Mouse (Mus musculus): ENCODE measurements at regions not wholly inside any gene's neighbourhood (a gene's known extent, or its start where the extent isn't known, plus 50 kb on each side); places are given as distances from the start of the nearest gene placed in this dataset.

GRCm38 (mm10) chr2:137571146-137571545 lies 454.7 kb upstream of the Jag1 start:
- DNase-seq: no peak

GRCm38 (mm10) chr2:137566619-137567018 lies 450.2 kb upstream of the Jag1 start:
- DNase-seq: no peak

DNA sequence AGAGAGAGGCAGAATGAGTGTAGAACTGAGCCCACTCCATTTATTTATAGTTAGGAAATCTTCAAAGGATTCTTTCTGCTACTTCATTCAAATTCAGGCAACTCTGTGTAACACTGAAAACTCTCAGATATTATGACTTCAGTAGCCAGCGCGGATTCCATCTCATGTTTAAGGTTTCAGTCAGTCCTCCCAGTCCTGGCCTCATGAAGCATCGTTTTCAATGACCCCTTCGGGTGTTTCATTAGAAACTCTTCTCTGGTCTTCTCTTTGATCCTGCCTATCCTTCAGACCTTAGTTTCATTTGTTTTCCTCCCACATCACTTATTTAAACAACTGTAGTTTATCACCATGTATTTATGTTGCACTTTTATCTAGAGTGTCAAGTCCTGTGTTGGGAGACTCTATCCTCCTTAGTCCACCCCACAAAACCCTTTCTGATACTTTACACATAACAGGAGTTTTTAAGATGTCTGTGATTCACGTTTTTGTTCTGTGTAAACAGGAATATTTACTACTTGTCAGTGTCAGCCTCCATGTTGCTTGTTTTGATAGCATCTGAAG lies 447.7 kb upstream of the Jag1 start:
- DNase-seq: no peak

DNA sequence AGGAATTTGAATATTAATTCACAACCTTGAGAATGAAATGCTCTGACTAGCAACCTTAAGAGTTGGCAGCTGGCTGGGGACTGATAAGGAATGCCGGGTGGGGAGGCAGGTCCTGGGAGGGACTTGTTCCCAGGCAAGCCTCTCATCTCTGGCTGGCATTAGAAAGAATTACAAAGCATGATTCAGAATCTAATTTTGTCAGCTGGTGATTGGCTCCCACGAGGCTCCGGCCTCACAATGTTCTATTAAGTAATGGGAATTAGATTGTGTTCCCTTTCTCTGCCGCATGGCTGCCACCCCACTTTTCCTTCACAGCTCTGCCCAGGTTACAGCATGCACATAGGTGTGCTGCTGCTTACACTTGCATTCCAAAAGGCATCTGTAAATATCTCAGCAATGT lies 443.9 kb upstream of the Jag1 start:
- DNase-seq: no peak

DNA sequence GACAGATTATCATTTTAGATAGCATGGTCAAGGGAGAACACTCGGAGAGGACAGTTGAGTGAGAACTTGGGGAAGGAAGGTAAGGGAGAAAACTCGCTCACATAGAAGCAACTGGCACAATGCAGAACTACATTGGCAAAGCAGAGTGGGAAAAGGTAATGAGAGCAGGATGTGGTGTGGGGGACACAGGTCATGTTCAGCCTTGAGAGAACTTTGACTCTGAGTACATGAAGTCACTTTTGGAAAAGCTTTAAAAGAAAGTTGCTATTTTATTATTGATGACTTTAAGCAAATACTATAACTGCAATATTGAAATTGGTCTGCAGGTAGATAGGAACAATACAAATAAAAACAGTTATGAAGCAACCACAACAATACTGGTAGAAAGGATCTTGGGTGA lies 437.4 kb upstream of the Jag1 start:
- DNase-seq: no peak

DNA sequence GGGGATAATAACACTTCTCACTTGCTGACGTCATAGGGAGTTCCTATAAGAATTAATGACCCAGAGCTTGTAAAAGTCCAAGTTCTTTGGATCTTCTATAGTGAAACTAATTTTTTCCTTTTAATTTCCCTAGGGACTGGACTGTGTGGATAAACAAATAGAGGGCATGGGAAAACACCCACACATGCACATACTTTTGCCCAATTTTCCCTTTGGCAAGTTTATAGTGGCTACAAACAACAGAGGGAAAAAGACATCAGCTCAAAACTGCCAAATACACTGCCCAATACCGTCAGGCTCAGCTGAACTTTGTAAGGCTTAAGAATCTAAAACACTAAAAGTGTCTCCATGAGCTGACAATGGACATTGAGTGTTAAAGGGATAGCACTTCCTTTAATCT lies 420.1 kb upstream of the Jag1 start:
- no peak for DNase-seq

DNA sequence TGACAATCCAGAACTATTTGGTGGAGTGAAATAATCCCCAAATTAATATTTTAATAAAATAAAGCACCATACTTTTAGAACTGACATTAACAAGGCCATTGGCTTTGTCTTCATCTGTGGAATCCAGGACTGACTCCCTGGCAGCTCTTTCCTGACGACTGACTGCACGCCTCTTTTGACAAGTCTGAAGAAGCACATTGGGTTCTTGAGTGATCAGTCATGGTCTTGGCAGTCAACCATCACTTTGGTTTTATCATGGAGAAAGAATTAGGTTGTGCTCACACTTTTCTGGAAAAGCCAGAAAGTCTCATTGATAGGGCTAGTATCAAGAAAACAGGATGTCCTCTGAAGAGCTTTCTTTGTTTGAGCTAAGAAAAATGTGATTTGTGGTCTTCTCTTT lies 399.8 kb upstream of the Jag1 start:
- no peak for DNase-seq

DNA sequence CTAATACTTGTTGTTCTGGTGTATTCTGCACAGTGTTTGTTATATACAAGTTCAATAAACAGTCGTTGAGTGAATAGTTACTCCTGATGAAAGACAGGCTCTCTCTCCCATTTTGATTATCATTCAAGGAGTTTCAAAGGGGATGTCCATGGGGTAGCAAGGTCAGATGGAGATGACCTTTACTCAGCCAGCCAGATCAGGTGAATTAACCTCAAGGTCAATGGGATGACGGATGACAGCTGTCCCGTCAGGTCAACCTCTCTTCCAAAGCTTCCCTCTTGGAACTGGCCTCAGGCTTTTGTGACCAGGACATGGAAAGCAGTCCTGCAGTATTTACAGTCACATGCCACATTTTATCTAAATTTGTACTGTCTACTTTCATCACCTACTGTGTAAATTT lies 398.6 kb upstream of the Jag1 start:
- no peak for DNase-seq

DNA sequence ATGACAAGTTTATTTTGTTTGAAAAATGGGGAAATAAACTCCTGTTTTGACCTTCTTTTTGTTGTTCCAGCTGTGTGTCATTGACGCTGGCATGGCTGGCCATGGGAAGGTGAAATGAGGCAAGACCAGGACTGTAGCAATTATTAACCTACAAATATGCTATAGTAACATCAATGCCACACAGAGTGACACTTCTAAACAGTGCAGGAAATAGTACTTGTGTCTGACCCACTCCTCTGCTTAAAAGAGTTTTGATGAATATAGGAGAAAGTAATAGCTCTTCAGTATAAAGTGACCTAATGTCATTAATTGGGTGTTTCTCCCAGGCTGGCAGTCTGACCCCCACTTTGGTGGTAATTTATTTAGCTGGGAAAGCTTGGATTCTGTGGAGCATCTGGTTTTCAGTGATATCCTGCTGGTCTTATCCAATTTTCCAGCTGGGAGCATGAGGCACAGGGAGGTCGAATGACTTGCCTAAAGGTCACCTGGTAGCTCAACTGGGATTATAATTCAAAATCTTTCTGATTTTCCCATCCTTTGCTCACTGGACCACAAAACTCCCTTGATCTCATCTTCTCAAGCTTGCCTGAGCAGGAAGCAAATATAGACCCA lies 397.6 kb upstream of the Jag1 start:
- no peak for DNase-seq

DNA sequence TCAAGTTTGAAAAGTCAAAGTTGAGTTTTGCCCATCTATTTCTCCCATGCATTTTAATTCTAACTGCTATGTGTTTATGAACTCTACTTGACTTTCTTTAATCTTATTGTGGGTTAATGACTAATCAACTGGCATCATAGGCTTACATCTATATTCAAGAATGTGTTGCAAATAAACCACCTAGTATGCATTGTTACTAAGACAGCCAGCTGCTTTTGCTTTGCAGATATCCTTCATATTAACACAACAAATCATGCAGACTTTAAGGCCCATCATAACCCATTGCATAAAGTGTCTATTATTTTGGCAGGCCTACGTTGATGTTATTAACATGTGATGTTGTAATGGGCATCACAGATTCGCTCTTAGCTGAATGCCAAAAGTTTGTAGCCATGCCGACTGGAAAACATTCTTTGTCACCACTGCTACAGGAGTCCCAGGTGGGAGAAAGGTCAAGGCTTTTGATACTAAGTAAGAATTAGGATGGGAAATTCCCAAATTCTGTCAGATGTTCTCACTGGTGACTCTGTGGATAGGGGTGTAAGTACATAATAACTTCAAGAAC lies 394.3 kb upstream of the Jag1 start:
- DNase-seq: no peak

- no peak for DNase-seq
Measured at GRCm38 (mm10) chr2:137501236-137501635, 384.8 kb upstream of the Jag1 start.

DNA sequence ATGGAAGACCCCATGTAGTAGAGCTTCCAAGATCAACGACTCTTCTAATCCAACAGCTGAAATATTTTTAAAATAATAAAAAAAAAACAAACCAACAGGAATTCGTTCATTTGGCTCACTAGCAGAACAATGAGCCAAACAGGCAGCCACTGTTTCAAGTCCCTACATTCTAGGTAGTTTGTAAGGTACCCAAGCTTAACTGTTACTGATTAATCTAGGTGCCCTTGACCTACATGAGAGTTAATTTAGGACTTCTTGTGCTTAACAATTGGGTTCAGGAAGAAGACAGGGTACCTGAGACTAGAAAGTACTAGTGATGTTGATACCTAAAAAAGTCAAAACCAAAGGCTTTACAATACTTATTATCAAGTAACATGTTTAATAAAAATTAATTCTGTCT lies 381.2 kb upstream of the Jag1 start:
- no peak for DNase-seq

DNA sequence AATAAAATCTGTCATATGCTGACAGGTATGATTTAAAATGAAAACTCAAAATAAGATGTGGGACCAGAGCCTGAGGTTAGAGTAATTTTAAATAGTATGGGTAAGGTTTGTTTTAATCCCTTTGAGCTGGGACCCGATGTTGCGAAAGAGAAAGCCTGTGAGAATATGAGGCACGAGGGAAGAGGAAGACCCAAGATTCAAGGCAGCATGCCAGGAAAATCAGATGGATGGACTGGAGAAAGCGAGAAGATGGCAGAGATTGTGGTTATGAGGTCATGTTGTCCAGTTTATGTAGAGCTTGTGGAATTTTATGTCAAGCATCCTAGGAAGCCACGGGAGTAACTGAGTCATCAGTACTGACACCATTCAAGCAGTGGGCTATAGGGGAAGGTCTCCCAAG lies 377.2 kb upstream of the Jag1 start:
- no peak for DNase-seq

- no peak for DNase-seq
Measured at GRCm38 (mm10) chr2:137489181-137489682, 372.8 kb upstream of the Jag1 start.

GRCm38 (mm10) chr2:137468769-137469168 lies 352.3 kb upstream of the Jag1 start:
- DNase-seq: no peak

- DNase-seq: no peak
Measured at GRCm38 (mm10) chr2:137457061-137457753, 340.8 kb upstream of the Jag1 start.

GRCm38 (mm10) chr2:137456436-137456835 lies 340.0 kb upstream of the Jag1 start:
- no peak for DNase-seq

DNA sequence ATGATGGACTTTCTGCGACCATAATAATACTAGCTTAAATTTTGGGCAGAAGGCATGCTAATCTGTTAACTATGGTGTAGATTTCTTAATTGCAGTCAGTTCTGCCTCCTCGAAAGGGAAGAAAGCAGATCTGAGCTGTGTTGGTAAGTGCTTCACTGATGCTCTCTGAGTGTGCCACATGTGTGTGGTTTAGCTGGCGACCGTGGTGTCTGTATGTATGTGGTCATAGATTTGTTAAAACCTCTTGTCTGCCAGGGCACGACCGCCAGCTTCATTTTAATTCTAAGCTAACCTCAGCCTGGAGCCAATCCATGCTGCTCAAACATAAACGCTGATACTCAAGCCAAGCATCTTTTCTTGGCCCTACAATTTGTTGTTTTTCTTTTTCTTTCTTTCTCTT lies 330.5 kb upstream of the Jag1 start:
- DNase-seq: no peak

DNA sequence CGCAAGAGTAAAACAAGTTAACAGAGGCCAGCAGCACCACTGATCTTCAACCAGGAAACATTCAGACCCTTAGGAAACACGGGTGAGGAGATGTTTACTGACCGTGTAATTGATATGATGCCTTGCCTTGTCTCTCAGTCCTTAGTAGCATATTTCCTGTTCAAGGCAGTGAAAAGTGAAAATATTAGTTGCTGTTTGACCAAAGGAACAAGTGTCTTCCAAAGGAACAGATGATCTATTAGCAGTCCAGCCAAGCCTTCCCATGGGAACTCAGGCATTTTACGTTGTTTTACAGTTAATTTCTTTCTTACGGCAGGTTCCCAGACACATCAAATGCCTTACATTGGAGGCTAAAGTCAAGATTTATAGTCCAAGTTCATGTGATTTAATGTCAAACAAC lies 321.3 kb upstream of the Jag1 start:
- DNase-seq: no peak

DNA sequence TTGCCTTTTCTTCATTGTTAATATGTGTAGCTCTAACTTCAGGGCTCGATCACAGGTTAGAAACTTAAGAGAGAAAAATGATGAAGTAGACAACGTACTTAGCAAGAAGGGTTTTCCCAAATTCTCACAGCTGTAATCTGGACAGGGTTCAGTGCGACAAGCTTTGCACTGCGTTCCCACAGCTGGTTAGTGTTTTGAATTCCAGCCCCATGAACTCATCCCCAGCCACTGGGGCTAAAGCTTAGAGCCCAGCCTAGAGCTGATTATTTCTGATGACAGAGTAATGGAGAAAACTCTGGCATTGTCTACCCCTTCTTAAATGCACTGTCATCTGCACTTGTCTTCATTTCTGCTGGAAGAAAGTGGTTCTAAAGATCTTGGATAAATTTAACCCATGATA lies 319.7 kb upstream of the Jag1 start:
- no peak for DNase-seq

DNA sequence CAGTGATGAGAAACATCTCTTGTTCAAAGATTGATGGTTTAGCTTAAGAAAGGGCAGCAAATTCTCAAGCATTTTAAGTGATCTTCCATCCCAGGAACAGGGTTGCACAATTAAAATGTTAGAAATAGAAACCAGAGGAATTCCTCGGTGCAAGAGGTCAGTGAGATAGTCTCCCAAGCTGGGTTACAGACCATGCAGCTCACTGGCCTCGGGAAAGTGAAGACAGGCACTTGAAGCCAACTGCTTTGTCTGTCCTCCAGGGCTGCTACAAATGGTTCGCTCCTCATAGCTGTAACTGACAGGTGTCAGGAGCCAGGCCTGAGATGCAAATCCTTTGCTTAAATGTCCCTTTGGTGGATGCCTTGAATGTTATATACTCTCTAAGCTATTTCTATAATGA lies 306.2 kb upstream of the Jag1 start:
- no peak for DNase-seq

DNA sequence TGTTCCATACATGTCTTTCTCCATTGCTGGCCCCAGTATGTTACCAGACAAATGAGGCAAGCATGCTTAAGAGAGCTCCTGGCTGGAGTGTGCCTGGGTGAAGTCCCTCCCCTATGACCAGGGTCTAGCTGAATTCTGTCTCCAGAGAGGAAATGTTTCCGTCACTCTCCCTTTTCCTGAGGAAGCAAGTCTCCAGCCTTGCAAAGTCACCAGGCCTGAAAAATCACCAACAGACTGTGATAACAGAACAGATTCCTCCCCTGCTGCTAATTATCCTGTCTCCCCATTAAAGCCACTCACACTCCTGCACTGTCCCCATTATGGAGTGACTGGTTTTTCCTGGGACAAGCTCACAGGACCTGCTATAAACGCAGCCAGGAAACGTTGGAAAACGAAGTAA lies 303.2 kb upstream of the Jag1 start:
- DNase-seq: no peak

GRCm38 (mm10) chr2:137417691-137418090 lies 301.2 kb upstream of the Jag1 start:
- no peak for DNase-seq

DNA sequence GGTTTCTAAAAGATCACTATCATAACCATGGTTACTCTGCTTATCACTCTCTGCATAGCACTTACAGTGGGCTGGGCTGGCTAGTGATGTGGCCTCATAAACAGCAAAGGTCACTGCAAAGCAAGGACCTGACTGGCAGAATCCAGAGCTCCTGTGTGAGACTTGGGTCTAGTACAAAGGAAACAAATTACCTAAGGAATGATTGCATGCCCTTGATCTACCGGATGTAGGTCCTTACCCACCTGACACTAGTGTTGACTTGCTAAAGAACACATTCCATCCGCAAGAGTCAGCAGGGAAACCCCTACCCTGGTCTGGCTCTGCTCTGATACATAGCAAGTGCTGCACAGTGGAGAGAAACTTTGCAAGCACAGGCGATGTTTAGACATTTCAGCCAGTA lies 297.0 kb upstream of the Jag1 start:
- DNase-seq: no peak

Data from thymus, postnatal 14 days (tissue).